Mouse (Mus musculus) myocyte (in vitro differentiated cells): ENCODE results near the gene Endou. TPM values are rescaled to one million over a fixed set of nuclear protein-coding genes. Genes with fewer than 3 reads are reported as not detected.
A peak's percentile ranks its signal among the peaks of the same experiment; 100 is the strongest.

ENCODE experiments used
- H3K27me3 ChIP-seq: one replicate; pipeline ENCODE4 v1.6.1; 2011; ENCODE audit not compliant: control insufficient read depth, insufficient read depth, insufficient read length
- H3K36me3 ChIP-seq: one replicate; pipeline ENCODE4 v1.6.1; 2011; ENCODE audit not compliant: control insufficient read depth, insufficient read depth
- H3K4me2 ChIP-seq: one replicate; pipeline ENCODE4 v1.6.1; 2011; ENCODE audit warnings: low read depth, control low read depth
- H3K4me3 ChIP-seq: one replicate; pipeline ENCODE4 v1.5.1; 2011; ENCODE audit warnings: mild to moderate bottlenecking, control low read depth, moderate library complexity
- H3K79me2 ChIP-seq: one replicate; pipeline ENCODE4 v1.6.1; 2011; ENCODE audit not compliant: control insufficient read depth, insufficient read depth
- H3ac ChIP-seq: one replicate; pipeline ENCODE4 v1.6.1; 2011; ENCODE audit not compliant: control insufficient read depth, insufficient read length
- CEBPB ChIP-seq: IDR thresholded peaks from 2 replicates; pipeline ENCODE4 v1.6.1; 2011; ENCODE audit warnings: mild to moderate bottlenecking, moderate library complexity; ENCODE audit not compliant: poor library complexity, insufficient read depth, severe bottlenecking
- E2F4 ChIP-seq: IDR thresholded peaks from one replicate; pipeline ENCODE4 v1.6.1; 2011; ENCODE audit warnings: mild to moderate bottlenecking, control low read depth, moderate library complexity; ENCODE audit not compliant: insufficient read depth
- MAX ChIP-seq: IDR thresholded peaks from one replicate; pipeline ENCODE4 v1.6.1; 2011; ENCODE audit warnings: low read depth, mild to moderate bottlenecking, control low read depth
- MYOD1 ChIP-seq, 3 experiments: IDR thresholded peaks; one replicate each; pipeline ENCODE4 v1.6.1; 2011; ENCODE audit warnings: control low read depth in 2 of 3, low read depth in 2 of 3, mild to moderate bottlenecking in 2 of 3, moderate library complexity in 1 of 3; ENCODE audit not compliant: insufficient read length in 2 of 3, control insufficient read depth in 1 of 3
- MYOG ChIP-seq, 3 experiments: IDR thresholded peaks; one replicate each; pipeline ENCODE4 v1.6.1; 2011; ENCODE audit warnings: control low read depth in 2 of 3, low read depth in 2 of 3, mild to moderate bottlenecking in 2 of 3; ENCODE audit not compliant: insufficient read length in 2 of 3, control insufficient read depth in 1 of 3, insufficient read depth in 1 of 3
- POLR2A ChIP-seq: IDR thresholded peaks from one replicate; pipeline ENCODE4 v1.6.1; 2011; ENCODE audit warnings: low read depth, mild to moderate bottlenecking, control low read depth, moderate library complexity; ENCODE audit not compliant: insufficient read length
- POLR2AphosphoS2 ChIP-seq: IDR thresholded peaks from one replicate; pipeline ENCODE4 v1.6.1; 2011; ENCODE audit warnings: low read depth, control low read depth; ENCODE audit not compliant: insufficient read length
- REST ChIP-seq: IDR thresholded peaks from one replicate; pipeline ENCODE4 v1.6.1; 2011; ENCODE audit warnings: mild to moderate bottlenecking, control low read depth, moderate library complexity; ENCODE audit not compliant: insufficient read depth, insufficient read length
- SRF ChIP-seq: IDR thresholded peaks from one replicate; pipeline ENCODE4 v1.6.1; 2011; ENCODE audit warnings: low read depth; ENCODE audit not compliant: control insufficient read depth, insufficient read length
- TCF12 ChIP-seq: IDR thresholded peaks from one replicate; pipeline ENCODE4 v1.6.1; 2011; ENCODE audit warnings: mild to moderate bottlenecking, control low read depth; ENCODE audit not compliant: poor library complexity, insufficient read depth, severe bottlenecking
- TCF3 ChIP-seq: IDR thresholded peaks from one replicate; pipeline ENCODE4 v1.6.1; 2011; ENCODE audit warnings: low read depth, control low read depth; ENCODE audit not compliant: insufficient read length
- USF1 ChIP-seq: IDR thresholded peaks from one replicate; pipeline ENCODE4 v1.6.1; 2011; ENCODE audit warnings: low read depth, mild to moderate bottlenecking, control low read depth, moderate library complexity
- polyA plus RNA-seq: library from polyadenylated mRNA; unstranded; fragments of >200 nt; fragmentation: generic; extraction: Trizol; gene quantifications from one replicate; pipeline ENCODE4 v1.2.1, GENCODE M21; 2012; ENCODE audit warnings: missing spikeins

Gene Endou
- polyA plus RNA-seq, 1 experiment: 0.01 TPM

- Histone ChIP-seq H3ac (no peak overlapping the region), H3K79me2 (no peaks in the 10 kb centered on the region), H3K4me2 (no peak overlapping the region), H3K4me3 (no peak overlapping the region), H3K36me3 (no peaks in the 10 kb centered on the region), H3K27me3 (peaks cover 5% of the 10 kb centered on the region)
- TF ChIP-seq CEBPB (no peak), TCF12 (no peak), TCF3 (no peak), MAX (no peak), POLR2A (no peak), MYOD1 (IDR thresholded peaks at IDR 0.05; ENCODE audit: control insufficient read depth in 1 of 3, insufficient read length in 2 of 3, low read depth in 2 of 3) (no peak), SRF (no peak), E2F4 (no peak), POLR2AphosphoS2 (no peak)
These were observed 45.4 kb upstream of the Endou start for GRCm38 (mm10) chr15:97776514-97776913.

GRCm38 (mm10) chr15:97773961-97774370 is 42.8 kb upstream of the Endou start:
- Histone ChIP-seq H3K27me3 (peaks cover 9% of the 10 kb centered on the region), H3K4me2 (no peak overlapping the region), H3K79me2 (no peaks in the 10 kb centered on the region), H3K4me3 (no peak overlapping the region), H3ac (no peak overlapping the region), H3K36me3 (no peaks in the 10 kb centered on the region)
- TF ChIP-seq TCF12 (no peak), USF1 (no peak), MYOD1 (IDR thresholded peaks at IDR 0.05; ENCODE audit: control insufficient read depth in 1 of 3, insufficient read length in 2 of 3, low read depth in 2 of 3) (no peak), E2F4 (no peak), CEBPB (no peak), SRF (no peak), REST (no peak), MAX (no peak), MYOG (IDR thresholded peaks at IDR 0.05; ENCODE audit: control insufficient read depth in 1 of 3, insufficient read depth in 1 of 3, insufficient read length in 2 of 3, low read depth in 2 of 3) (no peak), POLR2AphosphoS2 (no peak), POLR2A (no peak), TCF3 (no peak)

- TF ChIP-seq REST (no peak), SRF (no peak), MYOG (IDR thresholded peaks at IDR 0.05; ENCODE audit: control insufficient read depth in 1 of 3, insufficient read depth in 1 of 3, insufficient read length in 2 of 3, low read depth in 2 of 3) (no peak), POLR2A (no peak), USF1 (no peak), TCF3 (no peak)
- Histone ChIP-seq H3K36me3 (no peaks in the 10 kb centered on the region), H3K27me3 (peaks cover 9% of the 10 kb centered on the region), H3ac (no peak overlapping the region), H3K4me2 (peak overlapping the region; percentile 46), H3K4me3 (no peak overlapping the region), H3K79me2 (no peaks in the 10 kb centered on the region)
These were observed 42.0 kb upstream of the Endou start for GRCm38 (mm10) chr15:97773108-97773507.

- Histone ChIP-seq H3ac (no peak overlapping the region), H3K27me3 (peaks cover 23% of the 10 kb centered on the region), H3K4me2 (no peak overlapping the region), H3K36me3 (no peaks in the 10 kb centered on the region), H3K4me3 (no peak overlapping the region), H3K79me2 (no peaks in the 10 kb centered on the region)
- no peak for TF ChIP-seq E2F4
- no peak for TF ChIP-seq CEBPB
- TF ChIP-seq SRF: no peak
These were observed 39.1 kb upstream of the Endou start for GRCm38 (mm10) chr15:97770280-97770679.

- Histone ChIP-seq H3K4me2 (peak overlapping the region; percentile 86), H3K79me2 (no peaks in the 10 kb centered on the region), H3ac (no peak overlapping the region), H3K27me3 (peaks cover 31% of the 10 kb centered on the region), H3K4me3 (peak overlapping the region; percentile 16), H3K36me3 (no peaks in the 10 kb centered on the region)
- TF ChIP-seq CEBPB (no peak), USF1 (no peak), MYOD1 (IDR thresholded peaks at IDR 0.05; ENCODE audit: control insufficient read depth in 1 of 3, insufficient read length in 2 of 3, low read depth in 2 of 3) (no peak), POLR2A (no peak), MYOG (IDR thresholded peaks at IDR 0.05; ENCODE audit: control insufficient read depth in 1 of 3, insufficient read depth in 1 of 3, insufficient read length in 2 of 3, low read depth in 2 of 3) (no peak), TCF12 (no peak), POLR2AphosphoS2 (no peak), MAX (no peak), E2F4 (no peak), REST (no peak), SRF (no peak), TCF3 (no peak)
These were observed 37.1 kb upstream of the Endou start for GRCm38 (mm10) chr15:97768192-97768591.
